Mouse (Mus musculus): ENCODE measurements around the gene Them5.

Gene Them5

GRCm38 (mm10) chr3:94341959-94342422, at the start of gene Them5:
Gene Them5, plus strand, starts transcription at chr3:94342099.
- no peak for DNase-seq (ENCODE audit: low read depth, low spot score)

GRCm38 (mm10) chr3:94305457-94305856, 36.4 kb upstream of the Them5 start:
- DNase-seq (ENCODE audit: low read depth, low spot score), result no peak

- DNase-seq (ENCODE audit: low read depth, low spot score), result no peak
Observed at GRCm38 (mm10) chr3:94306975-94307374, 34.9 kb upstream of the Them5 start.

DNA sequence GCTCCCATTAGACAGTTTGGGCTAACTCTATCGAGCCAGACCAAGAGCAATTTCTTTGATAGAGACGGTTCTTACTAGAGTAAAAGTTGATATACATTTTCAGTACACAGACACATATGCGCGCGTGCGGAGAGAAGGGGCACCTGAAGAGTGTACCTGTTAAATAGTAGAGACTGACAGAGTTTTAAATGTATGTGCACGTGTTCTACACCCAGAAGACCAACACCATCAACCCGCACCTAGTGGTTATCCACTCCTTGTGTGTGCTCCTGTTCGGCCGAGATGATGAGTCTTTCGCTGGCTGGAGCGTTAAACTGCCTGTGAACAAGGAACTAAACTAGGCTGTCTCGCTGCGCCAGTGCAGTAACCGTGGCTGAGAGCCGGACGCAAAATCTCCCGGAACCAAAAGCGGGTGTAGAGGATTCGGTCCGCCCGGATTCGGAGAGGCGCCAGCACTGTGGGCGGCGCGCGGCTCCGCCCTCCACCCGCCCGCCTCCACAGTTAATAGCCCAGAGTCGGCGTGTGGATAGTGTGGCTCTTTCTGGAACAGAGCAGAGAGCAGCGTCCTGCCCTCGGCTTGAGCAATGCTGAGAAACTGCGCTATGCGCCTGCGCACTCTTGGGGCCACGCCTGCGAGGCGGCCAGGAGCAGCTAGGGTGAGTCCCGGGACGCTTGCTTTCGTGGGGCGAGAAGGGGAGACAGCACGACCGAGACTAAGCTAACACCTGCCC, 32.1 kb upstream of the Them5 start, which contains the start of gene Them4:
Gene Them4, plus strand, starts transcription at position 457 of the 731 bp plus-strand sequence.
- DNase-seq (ENCODE audit: low read depth, low spot score), result peak; percentile 98

- no peak for DNase-seq (ENCODE audit: low read depth, low spot score)
Observed at GRCm38 (mm10) chr3:94310491-94310890, 31.4 kb upstream of the Them5 start.

DNA sequence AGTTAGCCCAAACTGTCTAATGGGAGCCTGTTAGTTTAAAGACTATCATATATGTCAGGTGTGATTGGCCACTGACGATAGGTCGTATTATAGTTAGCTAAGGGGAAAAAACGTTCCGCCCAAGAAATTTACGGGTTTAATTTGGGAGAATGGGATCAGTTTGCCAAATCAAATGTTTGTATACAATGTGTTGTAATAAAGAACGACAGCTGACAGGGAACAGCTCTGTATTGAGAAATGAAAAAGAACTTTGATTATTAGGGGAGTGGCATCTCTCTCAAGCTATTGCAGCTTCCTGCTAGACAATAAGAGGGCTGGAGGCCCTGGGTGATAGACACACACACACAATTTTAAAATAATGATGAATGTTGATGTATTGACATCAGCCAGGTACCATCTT, 31.0 kb upstream of the Them5 start:
- no peak for DNase-seq (ENCODE audit: low read depth, low spot score)

- DNase-seq (ENCODE audit: low read depth, low spot score), result peak; percentile 40
Observed at GRCm38 (mm10) chr3:94311376-94311775, 30.5 kb upstream of the Them5 start.

DNA sequence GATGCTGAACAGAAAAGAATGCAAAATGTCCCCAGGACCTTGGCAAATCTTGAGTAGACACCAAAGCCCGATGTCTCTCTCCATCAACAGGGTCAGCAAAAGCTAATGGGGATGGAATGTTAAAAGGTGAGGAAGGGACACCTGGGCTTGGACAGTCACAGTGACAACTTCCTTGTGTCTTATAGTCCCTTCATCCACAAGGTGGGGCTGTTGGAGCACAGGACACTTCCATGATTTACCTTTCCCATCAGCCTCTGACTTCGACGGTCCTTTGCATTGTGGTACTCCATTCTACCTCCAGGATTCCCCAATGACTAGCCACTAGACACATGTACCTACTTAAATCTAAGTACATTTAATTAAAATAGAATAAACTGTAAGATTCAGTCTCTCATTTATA, 13.2 kb upstream of the Them5 start:
- DNase-seq (ENCODE audit: low read depth, low spot score), result peak; percentile 15

DNA sequence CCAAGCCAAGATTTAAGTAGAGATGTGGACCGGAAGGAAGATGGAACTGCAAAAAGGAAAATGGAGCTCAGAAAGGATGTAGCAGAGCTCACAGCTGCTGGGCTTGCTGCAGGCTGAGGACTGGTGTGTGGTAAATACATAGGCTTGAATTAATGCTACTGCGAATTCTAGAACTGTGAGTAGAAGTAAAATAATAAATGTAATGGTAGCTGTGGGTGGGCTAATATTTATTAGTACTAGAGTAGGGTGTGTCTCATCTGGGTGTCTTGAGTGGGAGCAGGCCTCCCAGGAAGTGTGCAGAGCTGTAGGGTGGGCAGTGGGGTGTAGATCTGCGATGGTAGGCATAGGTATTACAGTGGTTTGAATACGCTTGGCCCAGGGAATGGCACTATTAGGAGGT, 7.5 kb upstream of the Them5 start:
- no peak for DNase-seq (ENCODE audit: low read depth, low spot score)

GRCm38 (mm10) chr3:94338522-94338921, 3.4 kb upstream of the Them5 start:
- DNase-seq (ENCODE audit: low read depth, low spot score), result no peak

- no peak for DNase-seq (ENCODE audit: low read depth, low spot score)
Observed at GRCm38 (mm10) chr3:94342552-94342951, 653 bp downstream of the Them5 start.

GRCm38 (mm10) chr3:94344182-94344581, 2.3 kb downstream of the Them5 start:
- DNase-seq (ENCODE audit: low read depth, low spot score), result no peak

DNA sequence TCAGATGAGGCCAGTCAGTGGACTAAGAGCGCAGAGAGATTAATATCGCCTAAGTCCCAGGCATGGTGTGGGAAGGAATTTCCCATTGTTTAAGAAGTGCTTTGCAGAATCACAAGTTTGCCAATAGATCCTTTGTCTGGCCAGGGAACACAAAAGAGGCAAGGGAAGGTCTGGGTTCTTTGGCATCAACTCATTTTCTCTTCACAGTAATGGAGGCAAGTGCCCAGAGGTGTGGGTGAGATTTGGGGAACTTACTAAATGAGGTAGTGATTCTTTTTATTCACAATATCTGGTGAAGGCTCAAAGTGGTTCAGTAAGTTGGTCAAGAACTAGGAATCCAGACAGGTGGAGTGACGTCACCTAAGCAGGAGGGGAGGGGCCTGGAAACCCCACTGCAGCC, 3.0 kb downstream of the Them5 start:
- no peak for DNase-seq (ENCODE audit: low read depth, low spot score)

GRCm38 (mm10) chr3:94348146-94348545, 6.2 kb downstream of the Them5 start:
- DNase-seq (ENCODE audit: low read depth, low spot score), result no peak

DNA sequence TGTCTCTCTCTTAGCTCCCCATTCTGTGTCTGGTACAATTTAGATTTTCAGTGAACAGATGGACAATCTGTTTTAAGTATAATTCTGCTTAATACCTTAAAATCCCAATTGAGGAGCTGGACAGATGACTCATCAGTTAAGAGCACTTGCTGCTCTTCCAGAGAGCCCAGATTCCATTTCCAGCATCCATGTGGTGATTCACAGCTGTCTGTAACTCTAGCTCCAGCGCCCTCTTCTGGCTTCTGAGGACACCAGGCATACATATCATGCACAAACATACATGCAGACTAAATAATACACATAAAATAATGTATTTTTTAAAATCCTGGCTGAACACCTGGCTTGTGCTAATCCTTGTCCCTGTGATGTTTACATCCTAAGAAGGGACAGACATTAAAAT, 18.9 kb downstream of the Them5 start:
- DNase-seq (ENCODE audit: low read depth, low spot score), result peak; percentile 75

GRCm38 (mm10) chr3:94362138-94362537, 20.2 kb downstream of the Them5 start, which contains the start of gene C2cd4d:
Gene C2cd4d, plus strand, starts transcription at chr3:94362438.
- no peak for DNase-seq (ENCODE audit: low read depth, low spot score)

GRCm38 (mm10) chr3:94363291-94364153, 21.6 kb downstream of the Them5 start:
- peak; percentile 77 for DNase-seq (ENCODE audit: low read depth, low spot score)

GRCm38 (mm10) chr3:94364154-94364526, 22.2 kb downstream of the Them5 start:
- peak; percentile 19 for DNase-seq (ENCODE audit: low read depth, low spot score)

- peak; percentile 90 for DNase-seq (ENCODE audit: low read depth, low spot score)
Observed at GRCm38 (mm10) chr3:94366761-94367160, 24.9 kb downstream of the Them5 start.

DNA sequence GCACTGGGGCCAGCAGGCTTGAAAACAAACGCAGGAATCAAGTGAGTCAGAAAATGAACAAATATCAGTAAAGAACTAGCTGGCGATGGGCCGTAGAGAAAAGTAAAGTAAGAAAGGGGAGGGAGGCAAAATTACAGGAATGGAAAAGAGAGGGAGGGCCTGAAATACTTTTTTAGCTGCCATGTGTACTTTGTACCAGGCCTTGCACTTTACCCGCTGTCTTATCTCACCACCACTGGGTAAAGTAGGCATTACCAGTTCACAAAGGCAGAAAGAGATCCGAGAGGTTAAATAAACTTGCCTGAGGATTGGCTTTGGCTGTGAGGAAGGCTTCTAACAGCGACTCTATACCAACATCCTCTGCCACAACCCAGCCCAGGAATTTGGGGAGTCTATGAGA, 25.6 kb downstream of the Them5 start:
- no peak for DNase-seq (ENCODE audit: low read depth, low spot score)

- no peak for DNase-seq (ENCODE audit: low read depth, low spot score)
Observed at GRCm38 (mm10) chr3:94368631-94369030, 26.7 kb downstream of the Them5 start.

DNA sequence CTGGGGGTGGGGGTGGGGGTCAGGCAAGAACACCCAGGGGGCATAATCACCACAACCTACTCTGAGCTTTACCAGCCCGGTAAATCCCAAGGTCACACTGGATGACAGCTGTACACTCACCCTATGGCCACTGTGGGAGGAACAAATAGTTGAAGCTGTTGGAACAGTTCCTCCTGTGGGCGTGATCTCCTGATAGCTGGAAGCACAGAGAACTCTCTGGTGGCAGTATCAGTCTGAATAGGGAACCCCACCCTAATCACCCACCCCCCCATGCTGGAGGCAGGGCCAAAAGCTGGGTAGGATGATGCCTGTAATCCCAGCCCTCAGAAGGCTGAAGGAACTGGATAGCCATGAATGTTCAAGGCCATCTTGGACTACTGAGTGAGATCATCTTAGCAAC, 27.8 kb downstream of the Them5 start:
- no peak for DNase-seq (ENCODE audit: low read depth, low spot score)

GRCm38 (mm10) chr3:94371637-94372036, 29.7 kb downstream of the Them5 start:
- DNase-seq (ENCODE audit: low read depth, low spot score), result peak; percentile 81
